Mouse (Mus musculus) forebrain, embryonic 12.5 days (tissue): Measurements from ENCODE around the gene Tbc1d30. TPM values are rescaled to one million over a fixed set of nuclear protein-coding genes. Genes with fewer than 3 reads are reported as not detected.
"Not testable (repeated sequence)": the region's sequence is repeated elsewhere in the genome, so short reads cannot be mapped to it uniquely, and the experiment has no call there.

ENCODE experiments used
- ATAC-seq: fragments of 200-750 bp; cut with Nextera tagmentation; 2 replicates; pipeline ENCODE4 v1.8.0; 2017; ENCODE audit warnings: moderate TSS enrichment; ENCODE audit not compliant: low FRiP score
- H3K27ac ChIP-seq: fragments of 300-500 bp; sonication (generic); 2 replicates; pipeline ENCODE4 v1.5.1; 2016; ENCODE audit warnings: mild to moderate bottlenecking
- H3K27me3 ChIP-seq: fragments of 300-500 bp; sonication (generic); 2 replicates; pipeline ENCODE4 v1.6.1; 2016; ENCODE audit warnings: mild to moderate bottlenecking
- H3K36me3 ChIP-seq: fragments of 300-500 bp; sonication (generic); replicated peaks from 2 replicates; pipeline ENCODE4 v1.6.1; 2016; ENCODE audit warnings: mild to moderate bottlenecking
- H3K4me1 ChIP-seq: fragments of 300-500 bp; sonication (generic); 2 replicates; pipeline ENCODE4 v1.6.1; 2016
- H3K4me2 ChIP-seq: fragments of 300-500 bp; sonication (generic); 2 replicates; pipeline ENCODE4 v1.6.1; 2016; ENCODE audit warnings: mild to moderate bottlenecking, moderate library complexity
- H3K4me3 ChIP-seq: fragments of 300-500 bp; sonication (generic); replicated peaks from 2 replicates; pipeline ENCODE4 v1.5.1; 2016; ENCODE audit warnings: mild to moderate bottlenecking
- H3K9ac ChIP-seq: fragments of 300-500 bp; sonication (generic); 2 replicates; pipeline ENCODE4 v1.6.1; 2016; ENCODE audit warnings: mild to moderate bottlenecking
- H3K9me3 ChIP-seq: fragments of 300-500 bp; sonication (generic); 2 replicates; pipeline ENCODE4 v1.6.1; 2016
- WGBS: fragments of 180-500 bp; shearing (Covaris S2); methylation state at CpG from one replicate; pipeline ENCODE4 v1.1.7; 2016; 5-methylcytosine and 5-hydroxymethylcytosine counted together
- polyA plus RNA-seq: library from polyadenylated mRNA; unstranded; fragments of >200 nt; fragmentation: Nextera tagmentation; extraction: Ambion mirVana; gene quantifications from 2 replicates; pipeline ENCODE4 v1.2.1, GENCODE M21; 2016

Gene Tbc1d30
- polyA plus RNA-seq, 1 experiment from 2014 or later: 5.0 TPM

- 31% methylated on average over 15 of the region's 15 CpGs for WGBS
- Histone ChIP-seq H3K4me3 (peak overlapping the region; percentile 93), H3K4me2 (peak overlapping the region; percentile 90), H3K4me1 (peaks cover 16% of the 10 kb centered on the region), H3K27me3 (no peaks in the 10 kb centered on the region), H3K9me3 (no peaks in the 10 kb centered on the region), H3K9ac (peak overlapping the region; percentile 94), H3K27ac (no peak overlapping the region), H3K36me3 (no peaks in the 10 kb centered on the region; the same call in 1 of the 2 replicates)
- peak; percentile 14; the same call in 1 of the 2 replicates for ATAC-seq
Measured at GRCm38 (mm10) chr10:121364306-121364705, 13.2 kb upstream of the Tbc1d30 start.

GRCm38 (mm10) chr10:121363201-121363600 lies 12.1 kb upstream of the Tbc1d30 start:
- Histone ChIP-seq H3K9ac (no peak overlapping the region), H3K4me3 (no peak overlapping the region), H3K4me1 (peaks cover 16% of the 10 kb centered on the region), H3K36me3 (no peaks in the 10 kb centered on the region; the same call in 1 of the 2 replicates), H3K9me3 (no peaks in the 10 kb centered on the region), H3K27ac (no peak overlapping the region), H3K4me2 (no peak overlapping the region), H3K27me3 (no peaks in the 10 kb centered on the region)
- no peak for ATAC-seq
- WGBS: 81% methylated on average over 8 of the region's 8 CpGs

- Histone ChIP-seq H3K36me3 (no peaks in the 10 kb centered on the region), H3K4me1 (peaks cover 5% of the 10 kb centered on the region), H3K4me3 (no peak overlapping the region), H3K4me2 (no peak overlapping the region), H3K9ac (no peak overlapping the region), H3K9me3 (no peaks in the 10 kb centered on the region), H3K27ac (no peak overlapping the region), H3K27me3 (no peaks in the 10 kb centered on the region)
- WGBS: 95% methylated on average over 2 of the region's 2 CpGs
- ATAC-seq: no peak
Measured at GRCm38 (mm10) chr10:121360358-121360757, 9.3 kb upstream of the Tbc1d30 start.

DNA sequence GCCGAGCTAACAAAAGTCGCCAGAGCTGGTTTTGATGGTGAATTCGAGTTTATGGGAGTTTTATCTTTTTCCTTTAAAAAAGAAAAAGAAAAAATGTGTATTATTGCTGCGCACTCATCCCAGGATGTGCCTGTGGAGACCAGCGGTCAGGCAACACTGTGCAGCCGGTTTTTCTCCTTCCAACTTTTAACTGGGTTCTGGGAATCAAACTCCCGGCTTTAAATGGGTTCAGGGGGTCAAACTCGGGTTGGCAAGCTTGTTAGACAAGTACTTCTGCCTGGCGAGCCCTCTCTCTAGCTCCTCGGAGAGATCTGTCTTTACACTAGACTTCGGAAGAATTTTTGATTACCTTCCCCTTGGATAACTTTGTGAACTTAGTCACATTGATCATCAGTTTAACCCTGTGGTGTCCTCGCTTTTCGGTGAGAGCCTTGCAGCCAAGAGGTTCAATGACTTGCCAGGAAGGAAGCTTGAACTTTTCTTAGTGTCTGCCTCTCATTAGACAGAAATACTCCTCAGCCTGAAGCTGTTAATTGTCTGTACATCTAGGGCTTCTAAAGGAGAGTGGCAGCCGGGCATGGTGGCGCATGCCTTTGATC lies 713 bp upstream of the Tbc1d30 start:
- peaks cover 36% of the 10 kb centered on the region for H3K27me3 ChIP-seq
- H3K36me3 ChIP-seq: no peaks in the 10 kb centered on the region
- no peak overlapping the region for H3K27ac ChIP-seq
- 0 out of 2 replicates have a peak, but pooled peaks cover 7% of the 10 kb centered on the region for H3K9me3 ChIP-seq
- WGBS: 39% methylated on average over 15 of the region's 15 CpGs
- ATAC-seq: no peak
- H3K4me1 ChIP-seq: peaks cover 15% of the 10 kb centered on the region
- peak overlapping the region; percentile 95 for H3K4me2 ChIP-seq
- H3K9ac ChIP-seq: no peak overlapping the region
- peak overlapping the region; percentile 52 for H3K4me3 ChIP-seq

GRCm38 (mm10) chr10:121350357-121351065 lies 567 bp downstream of the Tbc1d30 start:
- Histone ChIP-seq H3K27me3 (peaks cover 36% of the 10 kb centered on the region), H3K4me3 (peak overlapping the region; percentile 52), H3K4me2 (peak overlapping the region; percentile 95), H3K4me1 (peaks cover 15% of the 10 kb centered on the region), H3K36me3 (no peaks in the 10 kb centered on the region), H3K9ac (peak overlapping the region; percentile 38), H3K27ac (0 out of 2 replicates have a peak overlapping the region, but pooled peaks have one; percentile 3), H3K9me3 (0 out of 2 replicates have a peak, but pooled peaks cover 7% of the 10 kb centered on the region)
- 2% methylated on average over 31 of the region's 35 CpGs for WGBS
- ATAC-seq: peak; percentile 84

- Histone ChIP-seq H3K27me3 (peaks cover 36% of the 10 kb centered on the region), H3K9me3 (0 out of 2 replicates have a peak, but pooled peaks cover 4% of the 10 kb centered on the region), H3K4me1 (peaks cover 15% of the 10 kb centered on the region), H3K36me3 (no peaks in the 10 kb centered on the region), H3K4me2 (no peak overlapping the region), H3K9ac (no peak overlapping the region), H3K27ac (no peak overlapping the region), H3K4me3 (no peak overlapping the region)
- WGBS: 56% methylated on average over 5 of the region's 5 CpGs
- no peak for ATAC-seq
Measured at GRCm38 (mm10) chr10:121349244-121349643, 1.8 kb downstream of the Tbc1d30 start.

DNA sequence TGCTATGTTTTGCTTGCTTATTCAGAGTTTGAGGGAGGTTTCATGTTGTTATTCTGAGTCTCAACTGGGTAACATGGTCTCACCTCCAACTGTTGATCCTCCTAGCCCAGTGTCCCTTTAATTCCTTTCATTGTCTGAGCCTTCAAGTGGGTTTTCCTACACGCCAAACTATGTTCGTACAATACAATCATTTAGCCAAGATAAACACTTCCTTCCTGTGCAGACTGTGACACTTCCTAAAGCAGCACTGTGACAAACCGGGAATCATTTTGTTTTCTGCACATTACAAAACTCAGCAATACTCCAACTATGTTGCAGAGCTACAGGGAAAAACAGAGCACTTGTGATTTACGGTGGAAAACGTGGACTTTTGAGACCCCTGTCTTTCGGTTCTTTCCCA lies 7.2 kb downstream of the Tbc1d30 start:
- H3K9me3 ChIP-seq: no peaks in the 10 kb centered on the region
- H3K36me3 ChIP-seq: no peaks in the 10 kb centered on the region
- 81% methylated on average over 6 of the region's 6 CpGs for WGBS
- no peak overlapping the region for H3K4me3 ChIP-seq
- no peak overlapping the region for H3K9ac ChIP-seq
- H3K4me1 ChIP-seq: peaks cover 18% of the 10 kb centered on the region
- H3K27ac ChIP-seq: no peak overlapping the region
- no peak for ATAC-seq
- no peak overlapping the region for H3K4me2 ChIP-seq
- peaks cover under 1% of the 10 kb centered on the region; the same call in 1 of the 2 replicates for H3K27me3 ChIP-seq

DNA sequence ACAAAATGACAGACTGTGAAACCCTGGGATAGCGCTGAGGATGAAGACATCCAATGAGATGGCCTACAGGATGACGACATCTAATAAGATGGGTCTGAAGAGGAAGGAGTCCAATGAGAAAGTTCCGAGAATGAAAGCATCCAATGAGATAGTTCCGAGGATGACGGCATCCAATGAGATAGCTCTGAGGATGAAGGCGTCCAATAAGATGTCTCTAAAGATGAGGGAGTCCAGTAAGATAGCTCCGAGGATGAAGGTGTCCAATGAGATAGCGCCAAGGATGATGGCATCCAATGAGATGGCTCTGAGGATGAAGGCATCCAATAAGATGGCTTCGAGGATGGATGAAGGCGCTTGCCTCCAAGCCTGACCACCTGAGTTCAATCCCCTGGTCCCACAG lies 8.8 kb downstream of the Tbc1d30 start:
- H3K27ac ChIP-seq: no peak overlapping the region
- H3K9me3 ChIP-seq: no peaks in the 10 kb centered on the region
- no peak overlapping the region for H3K4me2 ChIP-seq
- ATAC-seq: no peak
- peaks cover 18% of the 10 kb centered on the region for H3K4me1 ChIP-seq
- H3K9ac ChIP-seq: no peak overlapping the region
- 98% methylated on average over 10 of the region's 10 CpGs for WGBS
- H3K27me3 ChIP-seq: no peaks in the 10 kb centered on the region; the same call in 1 of the 2 replicates
- no peak overlapping the region for H3K4me3 ChIP-seq
- no peaks in the 10 kb centered on the region for H3K36me3 ChIP-seq

GRCm38 (mm10) chr10:121340754-121341593 lies 10.1 kb downstream of the Tbc1d30 start:
- Histone ChIP-seq H3K4me3 (no peak overlapping the region), H3K27ac (no peak overlapping the region), H3K4me2 (no peak overlapping the region; the same call in 1 of the 2 replicates), H3K9ac (no peak overlapping the region), H3K27me3 (no peaks in the 10 kb centered on the region), H3K9me3 (no peaks in the 10 kb centered on the region), H3K4me1 (peaks cover 18% of the 10 kb centered on the region), H3K36me3 (no peaks in the 10 kb centered on the region)
- WGBS: 55% methylated on average over 11 of the region's 11 CpGs
- peak; percentile 88 for ATAC-seq

DNA sequence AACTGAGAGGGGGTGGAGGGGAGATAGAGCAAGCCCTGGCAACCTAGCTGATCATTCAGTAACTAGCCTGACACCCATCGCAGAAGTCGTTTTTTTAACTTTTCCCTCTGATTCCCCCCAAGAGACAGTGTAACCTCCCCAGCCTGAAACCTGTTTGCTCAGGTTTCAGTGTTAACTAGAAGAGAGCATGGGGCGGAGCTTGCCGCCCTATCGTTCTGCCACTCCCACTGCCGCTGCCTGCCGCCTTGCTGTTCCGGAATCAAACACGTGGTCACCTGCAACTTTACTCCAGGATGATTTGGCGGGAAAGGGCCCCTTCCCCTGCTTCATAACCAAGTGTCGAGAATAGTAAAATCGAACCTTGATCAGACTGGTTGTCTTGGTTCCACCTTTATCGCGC lies 14.5 kb downstream of the Tbc1d30 start:
- peaks cover 18% of the 10 kb centered on the region for H3K4me1 ChIP-seq
- ATAC-seq, H3K27me3 ChIP-seq, H3K4me2 ChIP-seq, H3K9me3 ChIP-seq, H3K9ac ChIP-seq, H3K4me3 ChIP-seq, H3K36me3 ChIP-seq, H3K27ac ChIP-seq: not testable (repeated sequence)
- WGBS: 82% methylated on average over 14 of the region's 14 CpGs

DNA sequence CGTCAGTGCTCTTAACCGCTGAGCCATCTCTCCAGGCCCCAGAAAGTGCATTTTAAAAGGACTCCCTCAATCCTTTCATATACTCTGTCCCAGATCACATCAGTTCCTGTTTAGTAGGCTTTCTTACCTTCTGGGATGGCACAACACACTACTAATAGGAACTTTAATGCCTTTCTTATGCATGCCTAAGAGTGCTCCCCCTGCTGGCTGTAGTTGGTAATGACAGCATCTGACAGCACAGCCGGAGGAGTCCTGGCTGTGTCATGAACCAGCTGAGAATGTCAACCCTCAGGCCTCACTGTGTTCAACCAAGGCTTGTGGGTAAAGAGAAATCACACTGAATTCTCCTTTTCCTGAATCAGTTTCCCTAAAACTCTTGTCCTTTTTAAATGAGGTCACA lies 16.5 kb downstream of the Tbc1d30 start:
- H3K36me3 ChIP-seq: no peaks in the 10 kb centered on the region
- 82% methylated on average over 3 of the region's 3 CpGs for WGBS

GRCm38 (mm10) chr10:121330940-121331339 lies 20.1 kb downstream of the Tbc1d30 start:
- H3K4me3 ChIP-seq: no peak overlapping the region
- H3K36me3 ChIP-seq: no peaks in the 10 kb centered on the region
- no peaks in the 10 kb centered on the region for H3K27me3 ChIP-seq
- no peak overlapping the region for H3K9ac ChIP-seq
- H3K4me2 ChIP-seq: no peak overlapping the region
- H3K9me3 ChIP-seq: no peaks in the 10 kb centered on the region
- WGBS: 10% methylated on average over 7 of the region's 7 CpGs
- H3K27ac ChIP-seq: no peak overlapping the region
- 0 out of 2 replicates have a peak, but pooled peaks have one; percentile 17 for ATAC-seq
- H3K4me1 ChIP-seq: no peaks in the 10 kb centered on the region

More for the DNA sequence above, 16.5 kb downstream of the Tbc1d30 start:
- H3K4me3 ChIP-seq: no peak overlapping the region
- H3K4me1 ChIP-seq: no peaks in the 10 kb centered on the region
- H3K27ac ChIP-seq: no peak overlapping the region
- ATAC-seq: no peak
- H3K9ac ChIP-seq: no peak overlapping the region
- H3K4me2 ChIP-seq: no peak overlapping the region
- H3K9me3 ChIP-seq: no peaks in the 10 kb centered on the region
- no peaks in the 10 kb centered on the region for H3K27me3 ChIP-seq
